Mouse (Mus musculus) layer of hippocampus, adult 2 months (tissue): ENCODE data around the gene Cacna1a. TPM values are rescaled to one million over a fixed set of nuclear protein-coding genes. Genes with fewer than 3 reads are reported as not detected.

Experiments
- DNase-seq, 2 experiments: peaks; one replicate each; pipeline ENCODE4 v3.0.0; 2022; ENCODE audit warnings: low spot score in 2 of 2
- H3K27ac ChIP-seq: fragments of 200-600 bp; 2 replicates; pipeline ENCODE4 v1.8.1; 2022
- H3K4me3 ChIP-seq: fragments of 200-600 bp; 2 replicates; pipeline ENCODE4 v1.8.1; 2022; ENCODE audit warnings: mild to moderate bottlenecking
- CTCF ChIP-seq: fragments of 200-600 bp; conservative IDR thresholded peaks from 2 replicates; pipeline ENCODE4 v1.8.1; 2022; ENCODE audit warnings: antibody characterized with exemption, mild to moderate bottlenecking, moderate library complexity
- total RNA-seq, 2 experiments: library from RNA; stranded (reverse); gene quantifications; 2 replicates each; pipeline ENCODE4 v1.2.3; 2021

Gene Cacna1a
- total RNA-seq, 2 experiments from 2014 or later = 207 to 219 TPM

DNA sequence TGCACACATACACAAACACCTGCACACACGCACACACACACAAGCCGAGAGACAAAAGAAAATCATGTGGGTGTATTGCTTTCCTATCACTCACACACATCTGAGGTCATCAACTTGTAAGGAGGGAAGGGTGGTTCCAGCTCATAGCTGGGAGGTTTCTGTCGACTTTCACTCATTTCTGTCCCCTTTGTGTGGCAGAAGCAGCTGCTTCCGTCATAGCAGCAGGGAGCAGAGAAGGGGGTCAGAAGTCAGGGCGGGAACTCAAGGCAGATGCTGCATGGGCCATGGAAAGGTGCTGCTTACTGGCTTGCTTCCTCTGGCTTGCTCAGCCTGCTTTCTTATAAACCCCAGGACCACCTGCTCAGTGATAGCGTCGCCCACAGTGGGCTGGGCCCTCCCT lies 154.2 kb downstream of the Cacna1a start:
- TF ChIP-seq CTCF = no peak
- Histone ChIP-seq H3K4me3 (no peak overlapping the region), H3K27ac (no peak overlapping the region)
- DNase-seq = no peak

DNA sequence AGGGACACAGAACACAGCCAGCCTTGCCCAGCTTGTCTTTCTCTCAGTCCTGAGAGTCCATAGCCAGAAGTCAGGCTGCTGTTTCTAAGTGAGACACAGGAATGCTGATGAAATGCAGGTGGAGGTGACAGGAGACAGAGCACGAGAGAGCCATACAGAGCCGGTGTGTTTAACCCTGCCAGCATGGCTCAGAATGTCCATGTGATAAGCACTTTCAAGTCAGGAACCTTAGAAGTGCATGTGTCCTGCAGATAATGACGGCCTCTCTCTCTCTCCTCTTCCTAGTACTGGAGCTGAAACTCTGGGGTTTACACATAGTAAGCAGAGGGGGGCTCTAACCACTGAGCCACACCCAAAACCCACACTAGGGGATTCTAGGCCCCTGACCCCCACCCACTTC lies 157.3 kb downstream of the Cacna1a start:
- no peak for TF ChIP-seq CTCF
- H3K27ac ChIP-seq = no peak overlapping the region; the same call in 1 of the 2 replicates
- no peak overlapping the region for H3K4me3 ChIP-seq
- no peak for DNase-seq

GRCm38 (mm10) chr8:84552457-84552856 lies 164.2 kb downstream of the Cacna1a start:
- peak overlapping the region; percentile 2; the same call in 1 of the 2 replicates for H3K27ac ChIP-seq
- H3K4me3 ChIP-seq = no peak overlapping the region
- DNase-seq = no peak
- TF ChIP-seq CTCF = no peak

- H3K27ac ChIP-seq = no peak overlapping the region
- no peak for DNase-seq
- H3K4me3 ChIP-seq = no peak overlapping the region
- no peak for TF ChIP-seq CTCF
These were observed 164.9 kb downstream of the Cacna1a start for GRCm38 (mm10) chr8:84553106-84553505.

DNA sequence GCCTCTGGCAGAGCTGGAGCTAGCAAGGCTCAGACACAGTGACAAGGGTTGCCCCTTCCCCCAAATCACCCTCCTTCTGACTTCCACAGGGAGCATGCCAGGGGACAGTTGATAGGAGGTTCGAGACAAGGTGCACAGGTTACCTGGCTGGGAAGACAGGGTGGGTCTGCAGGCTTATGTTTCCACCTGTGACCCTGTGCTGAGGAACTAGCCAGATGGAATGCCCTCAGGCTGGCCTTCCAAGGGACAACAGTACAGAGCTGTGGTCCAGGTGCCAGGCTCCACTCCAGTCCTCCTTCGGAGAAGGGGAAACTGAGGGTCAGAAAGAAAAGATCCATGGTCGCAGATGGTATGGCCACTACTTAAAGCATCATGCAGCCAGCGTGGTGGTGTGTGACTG lies 165.4 kb downstream of the Cacna1a start:
- no peak for TF ChIP-seq CTCF
- Histone ChIP-seq H3K4me3 (no peak overlapping the region), H3K27ac (no peak overlapping the region)
- no peak for DNase-seq

GRCm38 (mm10) chr8:84554301-84555027 lies 166.2 kb downstream of the Cacna1a start:
- H3K27ac ChIP-seq = peak overlapping the region; percentile 59; the same call in 1 of the 2 replicates
- TF ChIP-seq CTCF = peak; percentile 96
- no peak overlapping the region for H3K4me3 ChIP-seq
- DNase-seq = peak; percentile 70 to 79

- Histone ChIP-seq H3K27ac (0 out of 2 replicates have a peak overlapping the region, but pooled peaks have one; percentile 59), H3K4me3 (no peak overlapping the region)
- DNase-seq = no peak
- no peak for TF ChIP-seq CTCF
These were observed 167.0 kb downstream of the Cacna1a start for GRCm38 (mm10) chr8:84555269-84555668.

GRCm38 (mm10) chr8:84557936-84558335 lies 169.7 kb downstream of the Cacna1a start:
- TF ChIP-seq CTCF = no peak; the same call in 1 of the 2 replicates
- Histone ChIP-seq H3K4me3 (no peak overlapping the region), H3K27ac (no peak overlapping the region)
- DNase-seq = no peak

DNA sequence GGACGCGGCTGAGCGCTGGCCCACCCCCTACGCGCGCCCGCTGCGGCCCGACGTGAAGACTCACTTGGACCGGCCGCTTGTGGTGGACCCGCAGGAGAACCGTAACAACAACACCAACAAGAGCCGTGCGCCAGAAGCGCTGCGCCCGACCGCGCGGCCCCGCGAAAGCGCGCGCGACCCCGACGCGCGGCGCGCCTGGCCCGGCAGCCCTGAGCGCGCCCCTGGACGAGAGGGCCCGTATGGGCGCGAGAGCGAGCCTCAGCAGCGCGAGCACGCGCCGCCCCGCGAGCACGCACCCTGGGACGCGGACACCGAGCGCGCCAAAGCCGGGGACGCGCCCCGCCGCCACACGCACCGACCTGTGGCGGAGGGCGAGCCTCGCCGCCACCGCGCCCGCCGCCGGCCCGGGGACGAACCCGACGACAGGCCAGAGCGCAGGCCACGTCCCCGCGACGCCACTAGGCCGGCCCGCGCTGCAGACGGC lies 170.9 kb downstream of the Cacna1a start:
- Histone ChIP-seq H3K4me3 (peak overlapping the region; percentile 51), H3K27ac (peak overlapping the region; percentile 40; the same call in 1 of the 2 replicates)
- TF ChIP-seq CTCF = no peak
- DNase-seq = peak in 1 of 2 experiments; percentile 52

DNA sequence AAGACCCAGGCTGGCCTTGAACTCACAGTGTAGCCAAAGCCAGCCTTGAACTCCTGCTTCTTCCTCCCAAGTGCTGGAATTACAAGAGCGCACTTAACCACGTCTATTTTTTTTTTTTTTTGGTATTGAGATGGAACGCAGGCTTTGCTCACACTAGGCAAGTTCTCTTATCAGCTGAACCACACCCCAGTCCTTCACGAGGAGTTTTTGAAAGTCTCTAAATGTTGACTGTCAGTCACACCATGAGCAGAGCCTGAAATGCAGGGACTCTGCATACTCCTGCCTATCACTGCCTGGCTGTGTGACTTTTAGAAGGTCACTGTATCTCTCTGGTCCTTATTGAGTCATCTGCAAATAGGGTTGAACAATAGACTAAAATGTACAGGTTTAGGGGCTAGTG lies 173.5 kb downstream of the Cacna1a start:
- Histone ChIP-seq H3K27ac (no peak overlapping the region), H3K4me3 (no peak overlapping the region)
- no peak for DNase-seq
- TF ChIP-seq CTCF = no peak

GRCm38 (mm10) chr8:84564042-84564441 lies 175.8 kb downstream of the Cacna1a start:
- Histone ChIP-seq H3K27ac (no peak overlapping the region), H3K4me3 (no peak overlapping the region)
- no peak for TF ChIP-seq CTCF
- DNase-seq = no peak

GRCm38 (mm10) chr8:84565577-84566360 lies 177.5 kb downstream of the Cacna1a start:
- no peak for DNase-seq
- no peak overlapping the region for H3K4me3 ChIP-seq
- TF ChIP-seq CTCF = no peak
- no peak overlapping the region for H3K27ac ChIP-seq

DNA sequence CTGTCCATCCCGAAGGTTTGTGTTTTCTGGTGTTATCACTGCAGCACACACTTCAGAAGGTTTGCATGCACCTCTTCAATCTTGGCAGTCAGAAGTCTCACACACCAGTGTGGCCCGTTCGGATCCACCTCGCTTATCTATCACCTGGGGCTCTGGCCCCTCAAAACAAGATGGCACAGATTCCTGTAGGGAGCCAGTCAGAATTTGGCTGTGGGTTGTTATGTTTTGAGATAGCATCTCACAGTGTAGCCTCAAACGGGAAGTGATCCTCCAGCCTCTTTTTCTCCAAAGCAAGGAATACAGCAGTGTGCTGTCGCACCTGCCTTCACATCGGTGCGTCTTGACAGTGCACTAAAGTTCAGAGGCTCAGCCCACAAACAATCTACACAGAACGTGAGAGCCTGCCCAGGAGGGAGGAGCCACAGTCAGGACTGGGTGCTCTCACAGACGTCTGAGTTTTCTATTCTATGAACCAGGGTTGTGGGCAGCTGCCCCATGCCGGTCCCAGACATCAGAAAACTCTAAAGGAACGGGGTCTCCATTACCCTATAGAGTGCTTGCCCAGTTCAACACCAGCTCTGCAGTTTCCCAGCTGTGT lies 178.7 kb downstream of the Cacna1a start:
- Histone ChIP-seq H3K4me3 (no peak overlapping the region), H3K27ac (no peak overlapping the region)
- no peak for TF ChIP-seq CTCF
- DNase-seq = no peak
